Mouse (Mus musculus) mouse trophoblast stem cell (cell line): ENCODE data around the gene Comt.

Experiments
- in situ Hi-C, 2 experiments: fragments of 300-500 bp; cut with MseI, MboI; formaldehyde crosslinking; loops; 2 replicates in 1 of 2; 3 replicates in 1 of 2; pipeline ENCODE4 v1.15.1; 2025

The Comt gene

DNA sequence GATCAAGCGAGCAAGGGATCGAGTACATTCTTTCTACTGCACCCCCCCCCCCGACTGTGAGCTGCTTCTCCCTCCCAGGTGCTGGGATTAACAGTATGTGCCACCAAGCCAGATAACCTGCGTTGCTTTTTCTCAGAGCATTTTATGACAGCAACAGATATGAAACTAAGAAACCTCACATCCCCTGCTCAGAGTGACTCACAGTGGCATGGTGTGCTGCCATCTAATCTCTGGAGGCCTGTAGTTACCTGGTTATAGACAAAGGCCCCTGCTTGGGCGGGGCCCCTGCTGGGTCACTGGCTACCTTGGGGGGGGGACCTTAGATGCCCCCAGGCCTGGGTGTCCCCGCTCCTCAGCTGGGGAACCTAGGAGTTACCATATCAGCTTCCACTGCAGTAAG is 68.7 kb downstream of the Comt start:
- in situ Hi-C loops, result no loop called here

DNA sequence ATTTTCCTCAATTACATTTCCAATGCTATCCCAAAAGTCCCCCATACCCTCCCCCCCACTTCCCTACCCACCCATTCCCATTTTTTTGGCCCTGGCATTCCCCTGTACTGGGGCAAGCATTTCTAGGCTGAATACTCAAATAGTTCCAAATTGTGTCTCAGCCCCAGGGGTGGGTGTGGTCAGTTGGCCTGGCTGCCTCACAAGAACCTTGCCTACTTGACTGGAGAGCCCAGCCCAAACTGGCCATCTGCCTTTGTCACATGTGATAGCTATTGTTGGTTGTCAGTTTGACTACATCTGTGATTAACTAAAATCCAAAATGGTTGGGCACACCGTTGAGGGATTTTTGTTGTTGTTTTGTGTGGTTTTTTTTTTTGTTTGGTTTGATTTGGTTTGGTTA is 69.7 kb downstream of the Comt start:
- in situ Hi-C loops, result no loop called here
